Mouse (Mus musculus) spleen, adult 2 months (tissue): ENCODE results near the gene Nol3. TPM values are rescaled to one million over a fixed set of nuclear protein-coding genes. Genes with fewer than 3 reads are reported as not detected.

ENCODE experiments used
- DNase-seq, 2 experiments: peaks; one replicate each; pipeline versions ENCODE4 v3.0.0 to v3.0.0-alpha.2; 2012 to 2021; ENCODE audit warnings: low spot score in 2 of 2, low read depth in 1 of 2
- H3K27ac ChIP-seq: fragments of 200-500 bp; 2 replicates; pipeline ENCODE4 v1.5.1; 2012; ENCODE audit warnings: low read length, inconsistent platforms; ENCODE audit not compliant: insufficient read depth
- H3K27me3 ChIP-seq: fragments of 200-500 bp; 2 replicates; pipeline ENCODE4 v1.6.1; 2012; ENCODE audit warnings: mild to moderate bottlenecking, moderate library complexity, low read length, inconsistent platforms; ENCODE audit not compliant: control insufficient read depth, insufficient read depth
- H3K36me3 ChIP-seq: fragments of 200-500 bp; 2 replicates; pipeline ENCODE4 v1.6.1; 2012; ENCODE audit warnings: mild to moderate bottlenecking, low read length, inconsistent platforms; ENCODE audit not compliant: control insufficient read depth, insufficient read depth
- H3K4me1 ChIP-seq: fragments of 200-500 bp; 2 replicates; pipeline ENCODE4 v1.6.1; 2011; ENCODE audit warnings: inconsistent platforms; ENCODE audit not compliant: control insufficient read depth, insufficient read depth, insufficient read length
- H3K4me3 ChIP-seq: fragments of 200-500 bp; 2 replicates; pipeline ENCODE4 v1.5.1; 2011; ENCODE audit warnings: mild to moderate bottlenecking, inconsistent platforms; ENCODE audit not compliant: insufficient read depth, insufficient read length; ENCODE audit errors: extremely low read depth
- CTCF ChIP-seq: fragments of 200-500 bp; IDR thresholded peaks from 2 replicates; pipeline ENCODE4 v1.5.1; 2011; ENCODE audit warnings: mild to moderate bottlenecking, inconsistent platforms; ENCODE audit not compliant: insufficient read depth, insufficient read length, insufficient replicate concordance; ENCODE audit errors: extremely low read depth
- POLR2A ChIP-seq: fragments of 200-500 bp; IDR thresholded peaks from 2 replicates; pipeline ENCODE4 v1.6.1; 2011; ENCODE audit warnings: low read depth, low read length, inconsistent platforms
- WGBS: fragments of 180-500 bp; shearing (Covaris S2); methylation state at CpG from one replicate; pipeline ENCODE4 v1.1.7; 2018; 5-methylcytosine and 5-hydroxymethylcytosine counted together
- polyA plus RNA-seq: library from polyadenylated mRNA; depleted of rRNA; stranded (reverse); fragments of >200 nt; gene quantifications from 2 replicates; pipeline ENCODE4 v1.2.3, GENCODE M21; 2012

Gene Nol3
- polyA plus RNA-seq, 1 experiment: 0.70 TPM

DNA sequence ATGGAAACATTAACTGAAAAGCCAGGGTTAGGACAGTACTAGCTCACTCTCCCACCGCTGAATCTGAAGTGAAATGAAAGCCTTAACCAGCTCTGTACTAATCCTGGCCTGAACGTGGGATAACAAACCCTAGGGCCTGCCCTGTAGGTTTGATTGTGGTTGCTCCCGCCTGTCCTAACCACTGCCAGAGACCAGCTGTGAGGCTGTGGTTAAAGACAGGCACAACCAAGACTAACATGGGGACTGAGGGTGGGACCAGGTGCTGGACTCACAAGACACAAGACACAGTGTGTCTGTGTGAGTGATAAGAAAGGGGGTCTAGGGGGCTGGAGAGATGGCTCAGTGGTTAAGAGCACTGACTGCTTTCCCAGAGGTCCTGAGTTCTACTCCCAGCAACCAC lies 4.6 kb downstream of the Nol3 start:
- peaks cover 12% of the 10 kb centered on the region for H3K27me3 ChIP-seq

DNA sequence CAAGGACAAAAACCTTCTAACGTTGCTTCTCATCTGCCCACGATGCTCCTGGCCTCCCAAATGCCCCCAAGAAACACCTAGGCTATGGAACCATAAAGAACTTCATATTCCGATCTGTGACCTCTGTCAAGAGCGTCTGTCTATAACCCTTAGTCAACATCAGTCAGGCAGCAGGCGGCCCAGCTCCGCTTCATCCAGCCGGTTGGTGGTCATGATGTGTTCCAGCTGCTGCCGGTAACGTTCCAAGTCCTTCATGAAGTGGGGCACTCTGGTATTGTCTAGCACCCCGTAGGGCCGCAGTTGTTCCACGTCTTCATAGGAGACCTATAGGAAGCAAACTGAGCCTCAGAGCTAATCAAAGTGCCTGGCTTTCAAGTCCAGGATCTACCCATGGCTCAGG lies 5.9 kb downstream of the Nol3 start:
- no peak for DNase-seq
- Histone ChIP-seq H3K36me3 (no peaks in the 10 kb centered on the region), H3K27me3 (0 out of 2 replicates have a peak, but pooled peaks cover 2% of the 10 kb centered on the region), H3K27ac (no peak overlapping the region), H3K4me3 (no peak overlapping the region), H3K4me1 (peaks cover 7% of the 10 kb centered on the region)
- TF ChIP-seq POLR2A (no peak), CTCF (no peak)
- WGBS: 93% methylated on average over 12 of the region's 12 CpGs

More for the DNA sequence above, 4.6 kb downstream of the Nol3 start:
- Histone ChIP-seq H3K4me1 (peaks cover 14% of the 10 kb centered on the region), H3K27ac (no peak overlapping the region), H3K36me3 (no peaks in the 10 kb centered on the region), H3K4me3 (no peak overlapping the region)
- no peak for TF ChIP-seq POLR2A
- DNase-seq: no peak
- 43% methylated on average over 3 of the region's 3 CpGs for WGBS

DNA sequence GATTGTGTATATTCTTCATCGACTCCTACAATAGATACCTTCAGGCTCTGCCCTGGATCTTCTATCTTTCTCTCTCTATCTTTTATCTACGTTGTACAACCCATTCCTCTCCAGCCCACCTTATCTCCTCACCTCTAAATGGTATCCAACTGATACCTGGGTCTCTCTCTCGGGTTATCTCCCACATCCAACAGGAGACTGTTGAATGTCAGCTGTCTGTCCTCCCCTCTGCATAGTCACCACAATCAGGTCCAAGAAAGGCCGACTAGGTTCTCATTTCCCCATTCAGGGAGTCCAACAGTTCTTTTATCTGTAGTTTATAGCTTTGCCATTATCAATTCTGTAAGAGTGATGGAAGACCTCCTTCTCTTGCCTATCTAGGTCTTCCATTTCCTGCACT lies 6.3 kb downstream of the Nol3 start:
- H3K36me3 ChIP-seq: no peaks in the 10 kb centered on the region
- TF ChIP-seq POLR2A: no peak
- no peak for TF ChIP-seq CTCF
- H3K4me1 ChIP-seq: peaks cover 7% of the 10 kb centered on the region
- DNase-seq: no peak
- WGBS: 81% methylated on average over 4 of the region's 4 CpGs
- no peak overlapping the region for H3K4me3 ChIP-seq
- H3K27me3 ChIP-seq: no peaks in the 10 kb centered on the region
- no peak overlapping the region for H3K27ac ChIP-seq

DNA sequence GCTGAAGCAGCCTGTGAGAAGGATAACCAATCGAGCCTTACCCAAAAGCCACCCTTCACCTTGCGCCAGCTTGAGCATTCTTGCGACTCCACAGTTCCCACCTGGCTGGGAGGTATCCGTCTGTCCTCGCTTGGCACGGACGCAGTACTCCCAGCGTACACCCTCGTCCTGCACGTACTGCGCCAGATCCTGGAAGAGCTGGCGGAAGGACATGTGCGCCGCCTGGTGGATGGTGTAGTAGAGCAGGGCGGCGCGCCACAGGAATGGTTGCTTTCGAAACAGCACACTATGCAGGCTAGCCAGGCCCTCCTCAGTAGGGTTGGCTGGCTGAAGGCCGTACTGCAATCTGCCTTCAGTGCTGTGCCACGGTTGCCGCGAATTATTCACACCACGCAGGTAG lies 7.1 kb downstream of the Nol3 start:
- peak in 1 of 2 experiments; percentile 41 for DNase-seq
- Histone ChIP-seq H3K4me3 (no peak overlapping the region), H3K27ac (no peak overlapping the region), H3K4me1 (peaks cover 7% of the 10 kb centered on the region), H3K27me3 (no peaks in the 10 kb centered on the region), H3K36me3 (no peaks in the 10 kb centered on the region)
- 61% methylated on average over 23 of the region's 23 CpGs for WGBS
- TF ChIP-seq POLR2A (no peak), CTCF (peak; percentile 73; the same call in 1 of the 2 replicates)

DNA sequence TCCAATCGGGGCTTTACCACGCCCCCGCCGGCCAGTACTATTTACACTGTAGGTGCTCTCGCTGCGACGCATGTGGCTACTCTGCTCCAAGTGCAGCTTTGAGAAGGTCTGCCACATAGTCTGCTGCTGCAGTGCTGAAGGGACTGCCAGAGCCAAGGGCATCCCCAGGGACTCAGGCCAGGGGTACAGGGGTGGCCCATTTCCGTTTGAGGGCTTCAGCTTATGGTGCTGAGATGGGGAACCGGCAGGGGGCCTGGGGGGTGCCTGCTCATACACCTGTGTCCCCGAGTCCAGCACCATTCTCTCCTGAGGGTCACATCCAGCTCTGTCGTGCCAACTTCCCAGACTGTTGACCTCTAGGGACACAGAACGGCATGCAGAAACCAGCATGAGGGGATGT lies 9.6 kb downstream of the Nol3 start:
- WGBS: 86% methylated on average over 12 of the region's 12 CpGs
- Histone ChIP-seq H3K27ac (no peak overlapping the region), H3K36me3 (no peaks in the 10 kb centered on the region), H3K4me1 (peaks cover 9% of the 10 kb centered on the region), H3K27me3 (no peaks in the 10 kb centered on the region), H3K4me3 (no peak overlapping the region)
- no peak for TF ChIP-seq CTCF
- no peak for TF ChIP-seq POLR2A
- DNase-seq: no peak

DNA sequence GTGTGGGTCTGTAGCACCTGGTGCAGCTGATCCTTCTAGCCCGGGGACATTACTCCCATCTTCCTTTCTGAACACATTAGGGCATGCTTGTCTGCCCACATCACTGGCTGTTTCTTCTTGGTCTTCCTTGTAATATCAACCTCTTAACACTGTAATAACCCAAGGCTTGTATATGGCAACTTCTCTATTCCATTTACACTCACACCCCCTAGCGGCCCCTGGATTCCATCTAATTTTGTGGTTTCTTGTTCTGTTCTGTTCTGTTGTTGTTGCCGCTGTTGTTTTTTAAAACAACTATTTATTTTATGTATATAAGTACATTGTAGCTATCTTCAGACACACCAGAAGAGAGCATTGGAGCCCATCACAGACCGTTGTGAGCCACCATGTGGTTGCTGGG lies 11.0 kb downstream of the Nol3 start:
- Histone ChIP-seq H3K4me3 (no peak overlapping the region), H3K27me3 (no peaks in the 10 kb centered on the region), H3K36me3 (no peaks in the 10 kb centered on the region), H3K4me1 (peaks cover 11% of the 10 kb centered on the region), H3K27ac (no peak overlapping the region)
- TF ChIP-seq CTCF (no peak), POLR2A (no peak)
- DNase-seq: no peak
- WGBS: 91% methylated on average over 4 of the region's 4 CpGs

DNA sequence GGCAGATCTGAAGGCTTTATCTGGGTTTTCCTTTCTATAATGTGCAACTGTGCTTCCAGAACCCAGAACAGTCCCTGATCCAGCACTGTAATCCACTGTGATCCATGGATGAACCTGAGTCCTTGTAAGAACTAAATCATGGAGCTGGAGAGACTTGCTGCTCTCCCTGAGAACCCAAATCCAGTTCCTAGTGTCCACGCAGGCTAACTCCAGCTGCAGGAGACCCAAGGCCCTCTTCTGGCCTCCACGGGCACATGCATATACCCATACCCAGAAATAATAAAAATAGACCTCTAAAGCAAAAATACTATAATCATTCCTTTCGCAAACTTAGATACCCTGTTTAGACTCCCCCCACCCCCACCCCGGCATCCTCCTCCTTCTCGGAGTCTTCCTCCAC lies 12.3 kb downstream of the Nol3 start:
- Histone ChIP-seq H3K27me3 (no peaks in the 10 kb centered on the region), H3K36me3 (no peaks in the 10 kb centered on the region), H3K4me3 (no peak overlapping the region), H3K27ac (no peak overlapping the region), H3K4me1 (peaks cover 11% of the 10 kb centered on the region)
- WGBS: 90% methylated on average over 5 of the region's 5 CpGs
- no peak for DNase-seq
- no peak for TF ChIP-seq POLR2A
- no peak for TF ChIP-seq CTCF
